Mouse (Mus musculus) megakaryocyte progenitor cell, adult 5-6 weeks (primary cell): ENCODE results near the gene Nes. TPM values are rescaled to one million over a fixed set of nuclear protein-coding genes. Genes with fewer than 3 reads are reported as not detected.

Experiments used
- ATAC-seq: replicated peaks from 2 replicates; pipeline ENCODE4 v1.8.0; 2016; ENCODE audit warnings: mild to moderate bottlenecking, moderate TSS enrichment, inconsistent platforms; ENCODE audit not compliant: poor library complexity
- total RNA-seq, 2 experiments: library from RNA; stranded (forward) in 1 of 2; stranded (reverse) in 1 of 2; fragments of 157-497, 149-512 nt in 1 of 2; fragments of 200-1000 nt in 1 of 2; gene quantifications; 2 replicates each; pipeline versions ENCODE4 v1.2.3 to v1.2.4; 2015 to 2017

The Nes gene
- total RNA-seq, 2 experiments from 2014 or later: 0.02 TPM; not detected in 1

DNA sequence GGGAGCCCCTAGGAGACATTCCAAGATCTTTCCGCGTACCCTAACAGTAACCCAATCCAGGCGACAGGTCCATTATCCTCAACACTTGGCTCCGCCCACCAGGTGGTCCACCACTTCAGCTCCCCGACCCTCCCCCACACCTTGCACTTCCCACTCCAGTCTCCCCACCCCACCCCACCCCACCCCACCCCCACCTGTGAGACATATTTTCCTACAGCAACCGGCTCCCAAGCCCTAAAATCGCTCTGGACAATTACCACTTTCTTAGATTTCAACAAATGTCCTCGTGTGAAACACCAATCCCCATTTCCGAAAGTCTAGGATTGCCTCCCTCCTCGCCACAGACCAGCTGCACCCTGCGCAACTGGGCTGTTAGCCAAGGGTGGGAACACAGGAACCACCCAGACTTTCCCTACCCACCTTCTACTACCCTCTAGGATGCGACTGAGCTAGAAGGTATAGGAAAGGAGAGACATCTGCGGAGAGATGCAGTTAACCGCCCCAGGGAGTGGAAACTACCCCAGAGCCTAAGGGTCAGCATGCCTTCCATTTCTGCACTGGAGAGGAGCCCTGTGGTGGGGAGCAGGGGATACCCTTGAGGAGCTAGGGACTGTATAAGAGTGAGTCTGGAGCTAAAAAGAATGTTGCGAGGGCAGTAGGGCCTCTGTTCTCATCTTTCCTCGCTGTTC lies 21.5 kb upstream of the Nes start:
- ATAC-seq: no peak

DNA sequence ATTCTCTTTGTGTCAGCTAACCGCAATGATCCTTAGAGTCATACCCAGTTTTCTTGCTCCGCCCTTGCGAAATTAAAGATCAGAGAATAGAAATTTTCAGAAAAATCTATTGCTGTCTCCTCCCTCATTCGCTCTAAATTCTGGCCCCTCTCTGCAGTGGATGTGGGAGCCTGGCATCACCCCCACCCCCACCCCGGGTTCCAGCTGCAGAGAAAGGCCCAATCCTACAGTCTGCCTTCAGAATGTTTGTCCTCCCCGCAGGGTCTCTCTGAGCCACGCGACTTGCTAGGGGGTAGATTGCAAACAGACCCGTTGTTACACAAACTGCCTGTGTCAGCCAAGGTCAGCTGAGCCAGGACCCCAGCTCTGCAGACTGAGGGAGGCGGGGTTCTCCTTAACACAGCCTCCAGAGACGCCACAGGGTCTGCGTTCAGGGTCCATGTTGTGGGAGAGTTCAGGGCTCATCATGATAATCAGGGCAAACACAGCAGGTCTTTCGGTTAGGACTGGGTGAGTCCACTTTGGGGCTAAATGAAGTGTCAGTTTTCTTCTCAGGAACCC lies 20.8 kb upstream of the Nes start:
- no peak for ATAC-seq

- ATAC-seq: no peak
Observed at GRCm38 (mm10) chr3:87951946-87952345, 18.9 kb upstream of the Nes start.

DNA sequence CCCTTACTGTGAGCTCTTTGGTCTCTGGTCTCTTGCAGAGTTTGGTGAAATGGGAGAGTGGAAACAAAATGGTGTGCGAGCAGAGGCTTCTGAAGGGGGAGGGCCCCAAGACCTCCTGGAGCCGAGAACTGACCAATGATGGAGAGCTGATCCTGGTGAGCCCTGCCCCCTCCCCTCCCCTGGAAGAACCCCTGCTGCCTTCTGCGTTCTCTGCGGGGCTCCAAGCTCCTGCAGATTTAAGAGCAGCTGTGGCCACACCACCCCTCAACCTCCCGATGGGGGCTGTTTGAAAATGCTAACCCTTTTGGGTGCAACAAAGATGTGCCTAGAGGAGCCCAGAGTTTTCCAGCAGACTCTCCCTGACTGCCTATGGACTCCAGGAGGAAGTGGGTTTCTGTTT lies 18.4 kb upstream of the Nes start:
- ATAC-seq: no peak

DNA sequence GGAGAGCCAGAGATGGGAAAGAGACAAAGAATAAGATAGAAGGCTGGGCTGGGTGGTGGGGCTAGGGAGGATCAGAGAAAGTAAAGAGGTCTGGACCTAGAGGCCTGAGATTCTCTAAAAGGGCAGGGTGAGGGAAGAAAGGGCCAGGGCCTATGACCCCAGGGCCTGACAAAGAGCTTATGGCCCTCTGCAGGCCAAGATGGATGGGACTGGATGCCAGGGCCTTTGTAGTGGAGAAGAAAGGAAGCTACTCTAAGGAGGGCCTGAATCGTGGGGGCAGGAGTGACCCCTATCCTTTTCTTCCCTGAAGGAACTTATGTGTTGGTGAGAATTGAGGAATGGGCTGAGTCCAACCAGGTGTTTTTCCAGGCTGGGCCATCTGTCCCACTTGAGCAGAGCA lies 12.8 kb upstream of the Nes start:
- no peak for ATAC-seq

GRCm38 (mm10) chr3:87958476-87958875 lies 12.4 kb upstream of the Nes start:
- ATAC-seq: no peak

- no peak for ATAC-seq
Observed at GRCm38 (mm10) chr3:87958967-87959366, 11.9 kb upstream of the Nes start.

DNA sequence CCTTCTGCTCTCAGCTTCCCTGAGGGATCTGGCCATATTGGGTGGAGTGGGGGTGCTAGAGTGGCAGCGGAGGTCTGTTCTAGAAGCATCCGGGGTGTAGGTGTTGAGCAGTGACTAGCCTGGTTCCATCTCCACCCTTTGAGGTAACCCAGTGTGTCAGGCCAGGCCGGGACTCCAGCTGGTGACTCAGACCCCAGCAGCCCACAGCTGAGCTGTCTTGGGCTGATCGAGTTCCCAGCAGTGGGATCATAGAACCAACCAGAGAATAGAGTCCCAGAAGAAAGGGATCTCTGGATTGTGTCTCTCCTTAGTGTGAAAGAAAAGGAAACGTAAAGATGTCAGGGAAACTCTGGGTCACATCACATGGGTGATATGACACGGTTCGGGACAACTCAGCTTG lies 11.5 kb upstream of the Nes start:
- ATAC-seq: no peak

- no peak for ATAC-seq
Observed at GRCm38 (mm10) chr3:87960191-87960585, 10.7 kb upstream of the Nes start.

DNA sequence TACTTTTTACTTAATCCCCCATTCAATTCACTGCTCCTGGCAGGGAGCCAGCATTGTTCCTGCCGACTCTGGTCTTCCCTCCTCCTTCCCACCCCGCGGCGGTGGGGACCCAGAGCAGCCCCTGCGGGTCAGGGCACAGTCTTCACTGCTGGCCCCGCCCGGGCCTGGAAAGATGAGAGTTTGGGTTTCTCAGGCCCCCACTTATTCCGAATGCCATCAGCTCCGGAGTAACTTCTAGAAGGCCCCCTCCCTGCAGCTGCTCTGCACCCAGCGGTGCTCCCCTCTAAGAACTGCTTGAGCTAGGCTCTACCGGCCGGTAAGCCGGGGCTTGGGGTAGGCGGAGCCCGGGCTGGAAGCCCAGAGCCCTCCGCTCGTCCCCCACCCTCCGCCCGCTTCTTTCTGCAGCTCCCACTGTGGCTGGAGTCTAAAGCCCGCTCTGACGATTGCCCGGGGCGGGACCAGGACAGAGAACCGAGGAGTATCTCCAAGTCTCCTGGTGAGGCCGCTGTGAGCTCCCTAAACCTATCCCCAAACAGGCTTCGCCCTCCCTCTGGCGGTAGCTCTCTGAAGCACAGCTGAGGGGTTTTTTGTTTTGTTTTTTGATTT lies 10.2 kb upstream of the Nes start:
- peak; percentile 99 for ATAC-seq

DNA sequence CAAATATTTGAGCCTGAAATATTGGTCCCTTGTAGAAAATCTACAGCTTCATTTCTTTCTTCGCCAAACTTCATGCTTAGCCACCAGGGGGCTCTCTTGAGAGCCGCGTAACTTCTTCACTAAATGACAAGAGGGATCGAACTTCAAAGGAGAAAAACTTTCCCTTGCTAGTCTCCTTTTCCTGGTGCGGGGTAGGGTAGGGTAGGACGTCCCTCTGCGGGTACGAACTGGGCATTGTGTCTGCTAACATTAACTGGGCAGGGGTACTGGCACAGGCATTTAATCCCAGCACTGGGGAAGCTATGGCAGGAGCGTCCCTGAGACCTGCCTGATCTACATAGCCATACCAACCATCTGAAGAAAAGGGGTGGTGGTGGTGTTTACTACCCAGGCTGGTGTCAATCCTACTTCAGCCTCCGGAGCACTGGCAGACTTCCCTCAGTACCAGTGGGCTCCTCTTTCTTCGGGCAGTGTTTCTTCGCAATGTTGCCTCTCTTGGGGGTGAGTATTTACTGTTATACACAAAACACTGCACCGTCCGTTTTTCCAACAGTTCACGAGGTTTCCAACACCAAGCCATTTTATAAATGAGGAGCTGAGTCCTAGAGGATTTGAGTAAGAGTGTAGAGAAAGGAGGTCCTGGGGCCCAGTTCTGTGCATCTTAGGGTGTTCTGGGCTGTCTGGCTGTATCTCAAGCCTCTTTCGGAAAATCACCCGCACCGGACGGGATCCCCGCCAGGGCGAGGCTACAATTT lies 517 bp upstream of the Nes start:
- peak; percentile 78 for ATAC-seq

DNA sequence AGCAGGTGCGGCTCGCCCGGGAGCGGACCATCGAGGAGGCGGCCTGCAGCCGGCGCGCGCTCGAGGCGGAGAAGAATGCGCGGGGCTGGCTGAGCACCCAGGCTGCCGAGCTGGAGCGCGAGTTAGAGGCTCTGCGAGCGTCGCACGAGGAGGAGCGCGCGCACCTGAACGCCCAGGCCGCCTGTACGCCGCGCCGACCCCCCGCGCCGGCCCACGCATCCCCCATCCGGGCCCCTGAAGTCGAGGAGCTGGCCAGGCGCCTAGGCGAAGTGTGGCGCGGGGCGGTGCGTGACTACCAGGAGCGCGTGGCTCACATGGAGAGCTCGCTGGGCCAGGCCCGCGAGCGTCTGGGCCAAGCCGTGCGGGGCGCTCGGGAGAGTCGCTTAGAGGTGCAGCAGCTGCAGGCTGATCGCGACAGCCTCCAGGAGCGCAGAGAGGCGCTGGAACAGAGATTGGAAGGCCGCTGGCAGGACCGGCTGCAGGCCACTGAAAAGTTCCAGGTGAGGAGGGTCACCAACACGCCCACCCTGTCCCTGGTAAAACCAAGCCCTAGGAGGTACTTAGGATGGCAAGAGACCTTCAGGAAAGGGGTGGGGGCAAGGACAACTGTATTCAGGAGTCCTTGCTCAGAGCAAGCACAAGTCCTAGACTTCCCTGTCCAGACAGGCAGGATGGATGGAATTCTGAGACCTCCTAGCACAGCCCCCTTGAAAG lies 768 bp downstream of the Nes start:
- no peak for ATAC-seq

DNA sequence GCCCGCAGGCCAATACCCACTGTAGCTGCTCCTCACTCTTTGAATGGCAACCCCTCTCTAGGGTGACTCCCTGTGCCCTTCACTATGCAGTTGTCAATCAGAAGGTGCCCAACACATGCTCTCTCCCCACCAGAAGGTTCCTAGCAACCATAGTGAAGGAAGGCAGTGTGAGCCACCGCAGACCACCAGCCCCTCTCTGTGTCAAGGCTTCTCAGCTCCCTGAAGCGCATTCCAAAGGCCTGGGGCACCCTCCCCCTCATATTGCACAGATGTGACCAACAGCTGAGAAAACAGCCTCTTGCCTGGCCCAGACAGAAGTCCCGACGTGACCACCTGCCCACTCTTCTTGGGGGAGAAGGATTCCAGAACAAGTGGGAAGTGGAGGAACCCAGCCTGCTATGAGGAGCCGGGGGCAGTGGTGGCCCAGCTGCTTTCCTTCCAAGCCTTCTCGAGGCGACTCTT lies 1.4 kb downstream of the Nes start:
- ATAC-seq: no peak

- no peak for ATAC-seq
Observed at GRCm38 (mm10) chr3:87972776-87973175, 1.9 kb downstream of the Nes start.

GRCm38 (mm10) chr3:87973593-87974380 lies 2.9 kb downstream of the Nes start:
- no peak for ATAC-seq

DNA sequence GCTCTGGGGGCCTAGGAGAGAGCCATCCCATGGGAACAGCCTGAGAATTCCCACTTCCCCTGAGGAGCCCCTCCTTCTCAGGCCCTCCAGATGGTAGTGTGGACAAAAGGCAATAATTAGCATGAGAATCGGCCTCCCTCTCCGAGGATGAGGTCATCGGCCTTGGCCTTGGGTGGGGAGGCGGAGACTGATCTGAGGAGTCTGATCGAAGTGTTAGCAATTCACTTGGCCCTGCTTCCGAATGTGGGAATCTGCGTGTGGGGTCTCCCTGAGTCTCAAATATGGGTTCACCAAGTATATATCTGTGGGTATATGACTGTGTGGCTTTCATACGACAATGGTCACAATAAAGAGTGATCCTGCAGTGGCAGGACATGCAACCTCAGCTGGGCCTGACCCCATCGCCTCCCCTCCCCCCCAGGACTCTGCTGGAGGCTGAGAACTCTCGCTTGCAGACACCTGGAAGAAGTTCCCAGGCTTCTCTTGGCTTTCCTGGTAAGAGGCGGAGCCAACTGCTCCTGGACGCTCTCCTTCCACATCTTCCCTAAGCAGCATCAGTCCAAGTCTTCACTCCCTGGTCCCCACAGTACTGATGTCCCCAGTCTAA lies 3.6 kb downstream of the Nes start:
- ATAC-seq: no peak

DNA sequence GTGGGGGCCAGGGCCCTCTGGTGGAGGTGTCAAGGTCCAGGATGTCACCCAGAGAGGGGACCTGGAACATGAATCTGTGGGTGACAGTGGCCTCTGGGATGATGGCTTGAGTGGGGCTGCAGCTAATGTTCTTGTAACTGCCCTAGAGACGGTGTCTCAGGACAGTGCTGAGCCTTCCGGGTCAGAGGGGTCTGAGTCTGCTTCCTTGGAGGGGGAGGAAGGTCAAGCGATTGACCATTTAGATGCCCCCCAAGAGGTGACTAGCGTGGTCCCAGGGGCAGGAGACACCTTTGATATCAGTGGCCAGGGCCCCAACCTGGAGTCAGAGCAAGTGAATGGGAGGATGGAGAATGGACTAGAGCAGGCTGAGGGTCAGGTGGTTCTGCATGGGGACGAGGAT lies 8.6 kb downstream of the Nes start:
- ATAC-seq: no peak

DNA sequence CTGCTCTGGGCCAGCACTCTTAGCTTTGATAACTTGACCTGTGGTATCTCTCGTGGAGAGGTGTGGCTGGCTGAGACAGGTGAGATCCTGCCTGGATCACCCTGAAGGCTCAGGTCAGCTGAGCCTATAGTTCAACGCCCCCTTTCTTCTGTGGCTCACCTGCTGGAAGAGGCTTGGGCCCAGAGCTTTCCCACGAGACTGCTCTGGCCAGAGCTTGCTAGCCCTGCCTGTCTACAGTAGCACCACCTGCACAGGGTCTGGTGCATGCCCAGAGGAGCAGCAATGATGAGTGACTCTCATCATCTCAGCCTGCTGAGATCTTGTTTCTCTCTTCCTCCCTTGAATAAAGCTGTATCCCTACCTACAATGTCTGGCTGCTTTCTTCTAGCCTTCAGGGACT lies 9.2 kb downstream of the Nes start:
- ATAC-seq: no peak

GRCm38 (mm10) chr3:87980728-87981127 lies 9.8 kb downstream of the Nes start:
- no peak for ATAC-seq

GRCm38 (mm10) chr3:87981214-87981760 lies 10.4 kb downstream of the Nes start:
- ATAC-seq: no peak
